Mouse (Mus musculus): ENCODE data around the gene Zfp523. TPM values are rescaled to one million over a fixed set of nuclear protein-coding genes. Genes with fewer than 3 reads are reported as not detected.

Zfp523 gene
- total RNA-seq, 2 experiments from 2014 or later = 11.4 to 11.6 TPM

GRCm38 (mm10) chr17:28160361-28160760, 16.6 kb upstream of the Zfp523 start:
- no peak for DNase-seq

GRCm38 (mm10) chr17:28161310-28161881, 15.5 kb upstream of the Zfp523 start:
- DNase-seq = no peak

GRCm38 (mm10) chr17:28163666-28164065, 13.3 kb upstream of the Zfp523 start:
- peak; percentile 55 for DNase-seq

- DNase-seq = no peak
Observed at GRCm38 (mm10) chr17:28170460-28171305, 6.2 kb upstream of the Zfp523 start.

GRCm38 (mm10) chr17:28172690-28173089, 4.2 kb upstream of the Zfp523 start:
- DNase-seq = no peak

- DNase-seq = no peak
Observed at GRCm38 (mm10) chr17:28177540-28178046, 664 bp downstream of the Zfp523 start.

GRCm38 (mm10) chr17:28180331-28180730, 3.4 kb downstream of the Zfp523 start:
- DNase-seq = no peak

GRCm38 (mm10) chr17:28180783-28181544, 4.0 kb downstream of the Zfp523 start:
- DNase-seq = no peak

GRCm38 (mm10) chr17:28184971-28185638, 8.2 kb downstream of the Zfp523 start:
- DNase-seq = no peak

GRCm38 (mm10) chr17:28188313-28188712, 11.4 kb downstream of the Zfp523 start:
- DNase-seq = no peak

GRCm38 (mm10) chr17:28192754-28193153, 15.8 kb downstream of the Zfp523 start:
- DNase-seq = no peak

- DNase-seq = no peak
Observed at GRCm38 (mm10) chr17:28193559-28193958, 16.6 kb downstream of the Zfp523 start.

- no peak for DNase-seq
Observed at GRCm38 (mm10) chr17:28195033-28195432, 18.1 kb downstream of the Zfp523 start.

GRCm38 (mm10) chr17:28197646-28198045, 20.7 kb downstream of the Zfp523 start:
- DNase-seq = no peak

- DNase-seq = no peak
Observed at GRCm38 (mm10) chr17:28201982-28202381, 25.1 kb downstream of the Zfp523 start.

- DNase-seq = no peak
Observed at GRCm38 (mm10) chr17:28204052-28204720, 27.3 kb downstream of the Zfp523 start.

- no peak for DNase-seq
Observed at GRCm38 (mm10) chr17:28205443-28205842, 28.5 kb downstream of the Zfp523 start.

GRCm38 (mm10) chr17:28207092-28207491, 30.2 kb downstream of the Zfp523 start:
- no peak for DNase-seq

GRCm38 (mm10) chr17:28207591-28208313, 30.8 kb downstream of the Zfp523 start, which contains the start of gene Def6:
Gene Def6, plus strand, starts transcription at chr17:28207778.
- peak; percentile 89 for DNase-seq

- no peak for DNase-seq
Observed at GRCm38 (mm10) chr17:28208314-28208612, 31.3 kb downstream of the Zfp523 start.
